Mouse (Mus musculus) heart, postnatal 25 days (tissue): ENCODE results near the gene Mdk. TPM values are rescaled to one million over a fixed set of nuclear protein-coding genes. Genes with fewer than 3 reads are reported as not detected.

Experiments
- DNase-seq: peaks from one replicate; pipeline ENCODE4 v3.0.0; 2022; ENCODE audit warnings: low spot score
- intact Hi-C: fragments of 180-260 bp; cut with DNase I; formaldehyde crosslinking; loops from one replicate; pipeline ENCODE4 v1.15.1; 2025
- total RNA-seq, 2 experiments: library from RNA; stranded (reverse); gene quantifications; 2 replicates each; pipeline ENCODE4 v1.2.3; 2021

Gene Mdk
- total RNA-seq, 2 experiments from 2014 or later = 4.4 TPM

- intact Hi-C loops = no loop called here
- DNase-seq = no peak
These were observed 4.1 kb upstream of the Mdk start for GRCm38 (mm10) chr2:91936154-91936553.

DNA sequence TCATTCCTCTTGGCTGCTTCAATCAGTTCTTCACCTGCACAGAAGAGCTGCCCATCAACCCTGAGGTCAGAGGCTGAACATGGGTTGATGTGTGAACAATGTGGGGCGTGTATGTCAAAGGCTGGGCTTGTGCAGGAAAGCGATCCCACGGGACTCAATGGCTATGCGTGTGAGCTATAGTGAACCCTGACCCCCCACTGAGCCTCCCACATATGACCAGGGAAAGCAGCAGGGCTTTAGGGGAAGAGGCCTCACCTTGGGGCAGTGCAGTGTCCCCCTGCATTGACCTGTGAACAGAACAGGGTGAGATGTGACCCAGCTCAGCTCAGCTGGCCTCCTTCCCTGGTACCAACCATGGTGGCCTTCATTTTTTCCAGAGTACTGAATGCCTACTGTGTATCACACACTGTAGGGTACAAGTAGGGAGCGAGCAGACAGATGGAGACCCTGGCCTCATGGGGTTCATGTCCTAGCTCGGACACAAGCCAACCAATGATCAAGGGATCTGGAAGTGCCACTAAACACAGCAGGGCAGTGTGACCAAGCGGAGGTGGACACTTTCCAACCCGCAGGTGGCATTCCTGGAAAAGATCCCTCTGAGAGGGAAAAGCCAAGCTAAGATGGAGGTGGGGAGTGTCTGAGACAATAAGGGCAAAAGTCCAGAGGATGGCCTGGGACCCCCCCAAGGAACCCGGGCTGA lies 2.9 kb upstream of the Mdk start:
- intact Hi-C loops = no loop called here
- DNase-seq = no peak

DNA sequence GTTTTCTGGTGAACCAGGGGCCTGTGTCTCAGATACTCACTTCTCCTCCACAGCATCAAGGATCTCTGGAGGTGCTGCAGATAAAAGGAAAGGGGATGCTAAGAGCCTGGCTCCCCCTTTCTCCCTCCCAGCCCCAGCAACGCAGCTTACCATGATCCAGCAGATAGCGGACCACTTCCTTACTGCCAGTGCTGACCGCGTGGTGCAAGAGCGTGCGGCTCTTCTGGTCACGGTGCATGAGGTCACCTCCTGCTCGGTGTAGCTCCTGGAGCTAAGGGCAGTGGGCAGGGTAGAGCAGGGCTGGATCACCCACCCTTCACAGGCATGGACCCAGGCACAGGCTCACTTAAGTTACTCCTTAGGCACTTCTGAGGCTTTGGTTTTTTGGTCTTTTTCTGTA lies 1.9 kb upstream of the Mdk start:
- no peak for DNase-seq

DNA sequence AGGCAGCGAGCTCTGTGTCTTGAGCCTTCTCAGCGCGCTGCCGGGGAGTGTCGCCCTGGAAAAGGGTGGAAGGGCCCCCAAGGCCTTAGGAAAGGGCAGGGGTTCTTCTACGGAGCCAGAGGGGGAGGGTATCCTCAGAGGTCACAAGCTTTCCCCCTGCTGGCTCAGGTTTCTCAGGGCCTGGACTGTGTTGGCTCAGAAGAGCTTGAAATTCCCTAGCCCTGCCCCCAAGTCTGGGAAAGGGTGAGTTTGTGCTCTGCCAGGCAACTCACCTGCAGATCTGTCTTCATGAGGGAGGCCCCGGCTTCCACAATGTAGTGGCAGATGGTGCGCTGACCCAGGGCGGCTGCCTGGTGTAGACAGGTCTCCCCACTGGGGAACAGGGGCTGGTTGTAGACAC lies 1.4 kb upstream of the Mdk start:
- DNase-seq = no peak
- intact Hi-C loops = no loop called here

More for the DNA sequence above, 1.9 kb upstream of the Mdk start:
- intact Hi-C loops = no loop called here

DNA sequence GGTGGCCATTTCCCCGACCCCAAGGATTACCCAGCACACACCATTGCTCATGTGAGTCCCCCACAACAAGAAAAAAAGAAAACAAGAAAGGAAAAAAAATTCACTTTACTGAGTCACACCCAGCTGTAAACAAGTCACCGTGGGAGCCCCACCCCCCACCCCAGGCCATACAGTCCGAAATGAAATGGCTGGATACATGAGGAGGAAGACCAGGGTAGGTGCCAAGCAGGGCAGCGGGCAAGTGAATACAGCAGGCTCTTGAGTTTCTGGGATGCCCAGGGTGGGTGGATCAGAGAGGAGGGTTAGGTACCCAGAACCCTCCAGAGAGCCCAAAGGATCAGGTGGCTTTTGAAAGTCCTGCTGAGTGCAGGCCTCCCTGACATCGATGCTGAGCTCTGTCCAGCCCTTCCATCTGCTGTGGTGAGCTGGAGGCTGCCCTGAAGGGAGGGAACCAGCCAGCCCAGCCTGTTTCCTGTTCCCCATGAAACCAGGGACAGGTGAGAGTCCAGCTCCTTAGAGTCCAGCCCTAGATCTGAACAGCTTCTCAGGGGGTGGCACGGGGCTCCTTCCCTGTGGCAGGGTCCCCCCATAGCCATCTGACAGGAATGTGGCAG lies 747 bp upstream of the Mdk start:
- no peak for DNase-seq
- intact Hi-C loops = no loop called here

GRCm38 (mm10) chr2:91931328-91932159 lies 553 bp downstream of the Mdk start:
- DNase-seq = no peak
- intact Hi-C loops = no loop called here

DNA sequence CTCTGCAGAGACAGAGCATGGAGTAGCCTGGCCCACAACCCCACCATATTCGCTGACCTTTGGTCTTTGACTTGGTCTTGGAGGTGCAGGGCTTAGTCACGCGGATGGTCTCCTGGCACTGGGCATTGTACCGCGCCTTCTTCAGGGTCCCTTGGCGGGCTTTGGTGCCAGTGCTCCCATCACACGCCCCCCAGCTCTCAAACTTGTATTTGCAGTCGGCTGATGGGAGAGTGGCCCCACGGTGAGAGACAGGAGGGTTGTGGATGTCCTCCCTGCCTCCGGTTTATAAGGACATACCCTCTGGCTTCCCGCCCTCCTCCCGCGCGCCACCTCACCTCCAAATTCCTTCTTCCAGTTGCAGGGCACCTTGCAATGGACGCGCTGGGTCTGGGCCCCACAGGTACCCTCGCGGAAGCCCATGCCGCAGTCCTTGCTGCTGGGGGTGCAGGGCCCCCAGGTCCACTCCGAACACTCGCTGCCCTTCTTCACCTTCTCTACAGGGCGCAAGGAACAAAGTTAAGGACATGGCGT lies 1.3 kb downstream of the Mdk start:
- intact Hi-C loops = no loop called here
- DNase-seq = no peak

GRCm38 (mm10) chr2:91929936-91930335 lies 2.2 kb downstream of the Mdk start:
- intact Hi-C loops = loop anchor here (5.0 to 10.0 kb wide), 2 partner anchors 127 to 325 kb away; no protein-coding TSS in a partner anchor
- no peak for DNase-seq

DNA sequence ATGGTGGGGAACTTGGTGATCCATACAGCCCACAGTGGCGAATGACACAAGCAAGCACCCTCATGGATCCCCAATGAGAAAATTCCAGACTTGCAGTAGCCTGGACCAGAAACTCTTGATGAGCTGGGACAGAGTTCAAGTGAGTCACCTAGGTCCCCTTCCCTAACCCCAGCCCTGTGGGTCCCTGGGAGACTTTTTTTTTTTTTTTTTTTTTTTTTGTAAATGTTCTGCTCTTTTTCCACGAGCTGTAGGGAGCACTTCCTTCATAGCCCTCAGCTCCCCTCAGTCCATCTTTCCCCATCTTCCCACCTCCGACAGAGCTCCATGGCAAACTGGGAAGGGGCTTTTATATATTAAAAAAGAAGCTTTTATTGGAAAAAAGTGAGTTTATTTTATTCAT lies 2.6 kb downstream of the Mdk start:
- intact Hi-C loops = loop anchor here (5.0 to 10.0 kb wide), 2 partner anchors 128 to 325 kb away; no protein-coding TSS in a partner anchor
- no peak for DNase-seq

DNA sequence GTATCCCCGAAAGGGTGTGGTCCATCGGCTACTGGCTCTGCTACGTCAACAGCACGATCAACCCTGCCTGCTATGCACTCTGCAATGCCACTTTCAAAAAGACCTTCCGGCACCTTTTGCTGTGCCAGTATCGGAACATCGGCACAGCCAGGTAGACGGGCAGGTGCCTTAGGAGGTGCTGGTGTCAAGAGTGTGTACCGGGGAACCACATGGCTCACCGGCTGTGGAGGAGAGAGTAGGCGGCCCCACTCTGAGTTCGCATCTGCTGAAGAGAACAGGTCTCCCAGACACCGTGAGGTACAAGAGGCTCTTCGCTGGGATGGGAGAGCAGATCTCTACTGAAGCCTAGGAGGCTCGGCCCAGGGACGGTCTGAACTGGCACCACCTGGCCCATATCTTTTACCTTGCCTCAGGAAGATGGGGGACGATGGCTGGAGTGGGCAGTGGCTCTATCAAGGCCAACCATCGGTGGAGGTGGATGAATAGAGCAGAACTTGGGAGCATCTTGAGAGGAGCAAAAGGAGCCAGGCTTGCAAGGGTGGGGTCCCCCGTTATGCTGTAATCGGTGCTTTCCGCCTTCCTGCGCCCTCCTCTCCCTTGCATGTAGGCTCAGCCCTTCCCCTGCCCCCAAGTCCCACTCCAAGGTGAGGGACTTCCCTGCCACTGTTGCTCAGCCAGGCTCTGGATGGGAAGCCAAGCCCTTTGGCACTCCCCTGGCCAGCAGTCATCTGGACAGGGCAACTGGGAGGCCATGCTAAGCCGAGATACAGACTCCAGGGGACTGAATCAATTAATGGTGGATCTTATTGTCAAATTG lies 3.4 kb downstream of the Mdk start:
- intact Hi-C loops = loop anchor here (5.0 to 10.0 kb wide), 2 partner anchors 129 to 324 kb away; no protein-coding TSS in a partner anchor

DNA sequence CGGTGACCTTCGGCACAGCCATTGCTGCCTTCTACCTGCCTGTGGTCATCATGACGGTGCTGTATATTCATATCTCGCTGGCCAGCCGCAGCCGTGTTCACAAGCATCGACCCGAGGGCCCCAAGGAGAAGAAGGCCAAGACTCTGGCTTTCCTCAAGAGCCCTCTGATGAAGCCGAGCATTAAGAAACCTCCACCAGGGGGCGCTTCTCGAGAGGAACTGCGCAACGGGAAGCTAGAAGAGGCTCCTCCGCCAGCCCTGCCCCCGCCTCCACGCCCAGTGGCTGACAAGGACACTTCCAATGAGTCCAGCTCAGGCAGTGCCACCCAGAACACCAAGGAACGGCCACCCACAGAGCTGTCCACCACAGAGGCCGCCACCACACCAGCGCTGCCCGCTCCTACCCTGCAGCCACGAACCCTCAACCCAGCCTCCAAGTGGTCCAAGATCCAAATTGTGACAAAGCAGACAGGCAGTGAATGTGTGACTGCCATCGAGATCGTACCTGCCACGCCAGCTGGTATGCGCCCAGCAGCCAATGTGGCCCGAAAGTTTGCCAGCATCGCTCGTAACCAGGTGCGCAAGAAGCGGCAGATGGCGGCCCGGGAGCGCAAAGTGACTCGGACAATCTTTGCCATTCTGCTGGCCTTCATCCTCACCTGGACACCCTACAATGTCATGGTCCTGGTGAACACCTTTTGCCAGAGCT lies 4.1 kb downstream of the Mdk start:
- no peak for DNase-seq
- intact Hi-C loops = loop anchor here (5.0 to 10.0 kb wide), 2 partner anchors 129 to 323 kb away; no protein-coding TSS in a partner anchor

More for the DNA sequence above, 3.4 kb downstream of the Mdk start:
- DNase-seq = no peak

GRCm38 (mm10) chr2:91926949-91927348 lies 5.1 kb downstream of the Mdk start, which contains the start of gene Chrm4:
Gene Chrm4, plus strand, starts transcription at chr2:91927249.
- no peak for DNase-seq
- intact Hi-C loops = loop anchor here (5.0 to 10.0 kb wide), 2 partner anchors 130 to 322 kb away; no protein-coding TSS in a partner anchor

GRCm38 (mm10) chr2:91925442-91925841 lies 6.7 kb downstream of the Mdk start:
- DNase-seq = no peak
- intact Hi-C loops = loop anchor here (2.0 to 10.0 kb wide), 3 partner anchors 132 to 321 kb away; no protein-coding TSS in a partner anchor

GRCm38 (mm10) chr2:91924726-91925125 lies 7.4 kb downstream of the Mdk start:
- no peak for DNase-seq
- intact Hi-C loops = loop anchor here (2.0 to 10.0 kb wide), 3 partner anchors 133 to 320 kb away; no protein-coding TSS in a partner anchor

DNA sequence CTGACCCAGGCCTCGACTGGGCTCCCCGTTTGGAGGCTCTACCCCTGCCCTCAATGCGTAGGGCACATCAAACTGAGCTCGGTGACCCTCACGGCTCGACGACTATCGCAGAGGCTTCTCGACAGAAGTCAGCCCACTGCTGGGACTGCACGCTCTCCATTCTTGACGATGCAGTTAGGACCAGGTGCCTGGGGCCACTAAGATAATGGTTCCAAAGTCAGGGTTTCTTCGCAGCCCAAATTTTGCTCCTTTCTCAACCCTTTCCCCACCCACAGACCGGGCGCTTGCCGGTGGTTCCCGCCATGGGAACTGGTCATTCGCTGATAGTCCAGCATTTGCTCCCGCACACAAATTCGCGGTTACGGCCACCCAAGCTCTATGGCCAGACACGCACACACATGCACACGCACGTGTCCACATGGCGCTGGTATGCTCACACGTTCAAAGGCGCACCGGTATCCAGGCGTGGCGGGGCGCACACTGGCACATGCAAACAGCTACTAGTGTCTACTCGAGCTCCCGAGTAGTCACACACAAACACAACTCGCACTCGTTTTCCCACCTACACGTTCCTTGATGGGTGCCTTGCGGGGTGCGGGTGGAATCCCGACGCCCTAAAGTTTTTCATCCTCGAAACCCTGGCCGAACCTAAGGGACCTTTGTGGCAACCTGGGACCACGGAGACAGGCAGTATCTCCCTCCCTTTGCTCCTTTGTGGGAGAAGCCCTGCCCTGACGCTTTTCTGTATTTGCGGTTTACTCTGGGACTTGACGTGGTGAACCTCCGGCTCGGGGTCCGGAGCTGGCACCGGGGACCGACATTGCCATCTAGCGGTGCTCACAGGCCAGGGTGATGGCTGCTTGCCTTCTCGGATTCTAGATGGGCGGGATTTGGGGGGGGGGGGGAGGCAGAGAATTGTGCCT lies 8.4 kb downstream of the Mdk start:
- no peak for DNase-seq
- intact Hi-C loops = loop anchor here (2.0 to 10.0 kb wide), 2 partner anchors 145 to 319 kb away; no protein-coding TSS in a partner anchor

DNA sequence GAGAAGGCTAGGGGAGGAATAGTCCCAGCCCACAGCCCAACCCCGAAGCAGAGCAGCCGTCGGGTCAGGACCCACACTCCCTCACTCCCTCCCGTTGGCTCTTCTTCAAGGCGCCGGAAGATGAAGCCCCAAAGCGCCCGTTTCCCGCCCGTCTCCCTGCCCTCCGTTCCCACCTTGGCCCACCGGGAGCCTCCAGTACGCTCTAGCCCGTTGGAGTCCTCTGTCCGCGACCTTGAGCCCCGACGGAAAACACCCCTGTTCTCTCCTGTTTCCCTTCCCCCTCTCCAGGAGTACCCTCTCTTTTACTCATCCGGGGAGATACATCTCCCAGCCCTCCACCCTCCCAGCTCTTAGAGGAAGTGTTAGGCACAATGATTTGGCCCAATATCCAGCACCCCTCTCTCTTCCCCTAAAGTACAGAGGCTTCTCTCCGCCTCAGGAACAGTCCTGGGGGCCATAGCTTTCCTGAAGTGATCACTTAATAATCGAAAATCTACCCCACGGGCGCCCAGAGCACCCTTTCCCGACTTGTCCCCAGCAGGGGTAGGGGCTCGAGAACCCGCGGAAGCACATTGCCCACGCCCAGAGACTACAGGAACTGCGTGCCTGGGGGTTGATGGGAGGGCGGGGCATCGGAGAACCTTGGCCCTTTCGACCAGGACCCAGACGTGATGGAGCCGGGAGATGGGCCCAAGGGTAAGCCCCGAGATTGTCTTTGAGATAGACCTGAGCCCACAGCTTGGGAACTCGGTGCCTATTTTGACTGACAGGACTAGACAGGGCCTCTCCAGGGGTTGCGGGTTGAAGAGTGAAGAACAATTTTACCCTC lies 9.3 kb downstream of the Mdk start:
- DNase-seq = no peak
- intact Hi-C loops = loop anchor here (10.0 kb wide), 1 partner anchor 318 kb away; no protein-coding TSS in a partner anchor
